11 mouse cellular contexts compared by ENCODE assay signal in the genomic region with DNA sequence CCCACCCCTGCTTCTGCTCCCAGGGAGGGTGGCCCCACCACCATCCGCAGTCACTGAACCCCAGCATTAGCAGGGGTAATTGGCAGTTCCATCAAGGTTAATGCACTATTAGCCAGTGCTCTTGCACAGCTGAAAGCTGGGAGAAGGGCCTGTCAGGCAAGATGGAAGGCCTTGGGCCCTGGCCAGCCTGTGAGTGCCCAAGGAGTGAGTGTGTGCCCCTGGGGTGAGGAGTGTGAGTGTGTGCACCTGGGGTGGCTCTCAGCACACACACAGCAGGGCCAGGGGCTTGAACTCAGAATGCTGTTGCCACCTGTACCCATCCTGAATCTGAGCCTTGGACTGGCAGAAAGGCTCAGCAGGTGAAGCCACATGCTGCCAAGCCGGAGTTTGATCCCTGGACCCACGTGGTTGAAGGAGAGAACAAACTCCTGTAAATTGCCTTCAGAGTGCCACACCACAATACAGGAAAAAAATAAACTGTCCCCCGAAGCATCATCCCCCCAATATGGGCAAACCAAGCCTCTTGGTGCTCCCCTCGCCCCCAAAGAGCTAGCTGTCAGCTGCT. TPM values are rescaled to one million over a fixed set of nuclear protein-coding genes. Genes with fewer than 3 reads are reported as not detected.
DNase-seq lines count a peak whose midpoint lies in the region; ATAC-seq lines count a peak whose summit lies in the region.
"Had no signal": no experiment of that assay in that cellular context is flagged by ENCODE, and none has a peak within 500 bp of the region (broad histone marks: within the 10 kb centered on the region; RNA-seq: fewer than 3 reads in every experiment).

No protein-coding gene starts in this region.

- peaks cover 12% of the 10 kb centered on the region for H3K36me3 ChIP-seq in embryonic facial prominence, embryonic 12.5 days
- H3K36me3 ChIP-seq in midbrain, embryonic 12.5 days, result peaks cover 19% of the 10 kb centered on the region

- no peaks in the 10 kb centered on the region for H3K9me3 ChIP-seq in embryonic facial prominence, embryonic 12.5 days
- no peaks in the 10 kb centered on the region for H3K9me3 ChIP-seq in midbrain, embryonic 12.5 days
- H3K9me3 ChIP-seq: liver, embryonic 15.5 days had no signal

- H3K4me3 ChIP-seq in embryonic facial prominence, embryonic 12.5 days, result no peak overlapping the region
- no peak overlapping the region for H3K4me3 ChIP-seq in midbrain, embryonic 12.5 days
- H3K4me3 ChIP-seq: liver, embryonic 15.5 days had no signal

- no peak overlapping the region for H3K4me2 ChIP-seq in embryonic facial prominence, embryonic 12.5 days (replicated peaks)
- H3K4me2 ChIP-seq in midbrain, embryonic 12.5 days (replicated peaks), result no peak overlapping the region
- H3K4me2 ChIP-seq: liver, embryonic 15.5 days had no signal

- H3K4me1 ChIP-seq in embryonic facial prominence, embryonic 12.5 days, result peaks cover 30% of the 10 kb centered on the region
- peaks cover 57% of the 10 kb centered on the region for H3K4me1 ChIP-seq in midbrain, embryonic 12.5 days

- peak; percentile 92 for DNase-seq in heart, adult 11 months
- DNase-seq in heart, postnatal 4 days, result no peak
- DNase-seq in adrenal gland, adult 8-10 months, result peak; percentile 66
- no peak for DNase-seq in gastrocnemius, postnatal 4 days (ENCODE audit: low spot score in 2 of 2)
- DNase-seq in MN1 (ENCODE audit: low spot score), result no peak
- DNase-seq: lung, postnatal 36 days had no signal

- 83% methylated on average over 5 of the region's 5 CpGs for WGBS in embryonic facial prominence, embryonic 12.5 days
- 72% methylated on average over 5 of the region's 5 CpGs for WGBS in midbrain, embryonic 12.5 days

- H3K27ac ChIP-seq in embryonic facial prominence, embryonic 12.5 days, result no peak overlapping the region
- H3K27ac ChIP-seq in midbrain, embryonic 12.5 days (replicated peaks), result peak overlapping the region; percentile 91
- H3K27ac ChIP-seq: liver, embryonic 15.5 days had no signal

- 0 out of 2 replicates have a peak overlapping the region, but pooled peaks have one; percentile 5 for H3K9ac ChIP-seq in embryonic facial prominence, embryonic 12.5 days
- H3K9ac ChIP-seq in midbrain, embryonic 12.5 days (replicated peaks), result 0 out of 2 replicates have a peak overlapping the region, but pooled peaks have one; percentile 17
- H3K9ac ChIP-seq: liver, embryonic 15.5 days had no signal

- no peak for ATAC-seq in embryonic facial prominence, embryonic 12.5 days (ENCODE audit: insufficient number of reproducible peaks, insufficient read depth, low FRiP score, low TSS enrichment)
- ATAC-seq in midbrain, embryonic 12.5 days (ENCODE audit: low FRiP score, low read depth), result no peak
- ATAC-seq in frontal cortex, adult (ENCODE audit: low TSS enrichment), result no peak
- ATAC-seq: Patski had no signal

- H3K27me3 ChIP-seq in embryonic facial prominence, embryonic 12.5 days, result no peaks in the 10 kb centered on the region
- 0 out of 2 replicates have a peak, but pooled peaks cover 3% of the 10 kb centered on the region for H3K27me3 ChIP-seq in midbrain, embryonic 12.5 days
- H3K27me3 ChIP-seq: Patski had no signal

RNA-seq across cellular contexts. Expression of gene Efna2, which starts 2.9 kb away (rescaled TPM):
- total RNA-seq in heart, postnatal 4 days (2021), result 1 to 10 TPM; 2.8 to 2.9 TPM
- 1 to 10 TPM; 2.4 to 5.2 (median 3.3) TPM for total RNA-seq in adrenal gland, adult 8-10 months (2022)
- polyA plus RNA-seq in embryonic facial prominence, embryonic 12.5 days (2016; fragmentation: Nextera tagmentation; extraction: Ambion mirVana), result 55.8 and 56.9 TPM in 2 replicates
- polyA plus RNA-seq in midbrain, embryonic 12.5 days (2016; fragmentation: Nextera tagmentation; extraction: Ambion mirVana), result 114 and 127 TPM in 2 replicates
- 1 to 10 TPM; 3.5 to 3.7 TPM for total RNA-seq in gastrocnemius, postnatal 4 days (2021)

RNA-seq across cellular contexts. Expression of gene 1600002K03Rik, which starts 3.6 kb away (rescaled TPM):
- total RNA-seq in heart, postnatal 4 days (2021), result 1 to 10 TPM; 1.9 to 4.9 TPM
- total RNA-seq in adrenal gland, adult 8-10 months (2022), result 10 to 100 TPM; 18.1 to 22.1 (median 21.7) TPM
- polyA plus RNA-seq in embryonic facial prominence, embryonic 12.5 days (2016; fragmentation: Nextera tagmentation; extraction: Ambion mirVana), result 11.6 and 13.0 TPM in 2 replicates
- polyA plus RNA-seq in midbrain, embryonic 12.5 days (2016; fragmentation: Nextera tagmentation; extraction: Ambion mirVana), result 12.9 and 13.6 TPM in 2 replicates
- 1 to 10 TPM; 3.4 to 3.8 TPM for total RNA-seq in gastrocnemius, postnatal 4 days (2021)

RNA-seq across cellular contexts. Expression of gene Cirbp, which starts 10.6 kb away (rescaled TPM):
- total RNA-seq in heart, postnatal 4 days (2021), result 100 to 1,000 TPM; 163 to 193 TPM
- 100 to 1,000 TPM in 3 of 4 experiments, 10 to 100 TPM in 1; 44.2 to 234 (median 162) TPM for total RNA-seq in adrenal gland, adult 8-10 months (2022)
- polyA plus RNA-seq in embryonic facial prominence, embryonic 12.5 days (2016; fragmentation: Nextera tagmentation; extraction: Ambion mirVana), result 151 and 159 TPM in 2 replicates
- 227 and 233 TPM in 2 replicates for polyA plus RNA-seq in midbrain, embryonic 12.5 days (2016; fragmentation: Nextera tagmentation; extraction: Ambion mirVana)
- 100 to 1,000 TPM; 107 to 153 TPM for total RNA-seq in gastrocnemius, postnatal 4 days (2021)

RNA-seq across cellular contexts. Expression of gene Midn, which starts 28.3 kb away (rescaled TPM):
- 100 to 1,000 TPM; 145 to 163 TPM for total RNA-seq in heart, postnatal 4 days (2021)
- total RNA-seq in adrenal gland, adult 8-10 months (2022), result 100 to 1,000 TPM in 1 of 4 experiments, 10 to 100 TPM in 3; 56.4 to 145 (median 90.1) TPM
- 33.4 and 35.1 TPM in 2 replicates for polyA plus RNA-seq in embryonic facial prominence, embryonic 12.5 days (2016; fragmentation: Nextera tagmentation; extraction: Ambion mirVana)
- polyA plus RNA-seq in midbrain, embryonic 12.5 days (2016; fragmentation: Nextera tagmentation; extraction: Ambion mirVana), result 41.7 and 46.4 TPM in 2 replicates
- total RNA-seq in gastrocnemius, postnatal 4 days (2021), result 10 to 100 TPM; 67.7 to 74.0 TPM

RNA-seq across cellular contexts. Expression of gene Cbarp, which starts 35.7 kb away (rescaled TPM):
- total RNA-seq in heart, postnatal 4 days (2021), result 1 to 10 TPM; 3.7 to 5.1 TPM
- total RNA-seq in adrenal gland, adult 8-10 months (2022), result 10 to 100 TPM; 58.4 to 92.4 (median 81.9) TPM
- 8.4 and 8.5 TPM in 2 replicates for polyA plus RNA-seq in embryonic facial prominence, embryonic 12.5 days (2016; fragmentation: Nextera tagmentation; extraction: Ambion mirVana)
- 19.3 and 20.0 TPM in 2 replicates for polyA plus RNA-seq in midbrain, embryonic 12.5 days (2016; fragmentation: Nextera tagmentation; extraction: Ambion mirVana)
- total RNA-seq in gastrocnemius, postnatal 4 days (2021), result 1 to 10 TPM; 2.2 to 2.7 TPM

Comparison
In these comparisons a context has a peak if more than half of its experiments do, and no peak if none do; other contexts are left out.
1. DNase-seq: peak in heart, adult 11 months (single experiment) and adrenal gland, adult 8-10 months (single experiment); none in heart, postnatal 4 days (single experiment), gastrocnemius, postnatal 4 days (0 of 2) and MN1 (single experiment).